Mouse (Mus musculus): ENCODE data around the gene Gm14326. TPM values are rescaled to one million over a fixed set of nuclear protein-coding genes. Genes with fewer than 3 reads are reported as not detected.

The Gm14326 gene
- polyA plus RNA-seq, 1 experiment from 2014 or later: 15.4 TPM

Other genes starting within 250 kb of the Gm14326 start
- 5.7 and 6.7 TPM in 2 replicates for gene Gm14322, start 198.0 kb downstream of the Gm14326 start, polyA plus RNA-seq (2014; fragmentation: Nextera tagmentation; extraction: Ambion mirVana)
- 32.1 and 34.5 TPM in 2 replicates for gene Gm14325, start 117.0 kb downstream of the Gm14326 start, polyA plus RNA-seq (2014; fragmentation: Nextera tagmentation; extraction: Ambion mirVana)
- gene Gm14327, start 60.2 kb downstream of the Gm14326 start, polyA plus RNA-seq (2014; fragmentation: Nextera tagmentation; extraction: Ambion mirVana): 1.8 and 2.6 TPM in 2 replicates
- gene Zfp972, start 31.7 kb downstream of the Gm14326 start, polyA plus RNA-seq (2014; fragmentation: Nextera tagmentation; extraction: Ambion mirVana): not detected in 2 replicates
- 13.6 and 14.0 TPM in 2 replicates for gene Zfp971, start 66.0 kb upstream of the Gm14326 start, polyA plus RNA-seq (2014; fragmentation: Nextera tagmentation; extraction: Ambion mirVana)
- 11.6 and 11.7 TPM in 2 replicates for gene Zfp931, start 121.2 kb upstream of the Gm14326 start, polyA plus RNA-seq (2014; fragmentation: Nextera tagmentation; extraction: Ambion mirVana)
- gene Phactr3, start 161.7 kb upstream of the Gm14326 start, polyA plus RNA-seq (2014; fragmentation: Nextera tagmentation; extraction: Ambion mirVana): 11.4 and 14.7 TPM in 2 replicates

Measured in neural tube, embryonic 11.5 days (tissue).